Mouse (Mus musculus): ENCODE measurements around the gene Slc46a1. TPM values are rescaled to one million over a fixed set of nuclear protein-coding genes. Genes with fewer than 3 reads are reported as not detected.
A peak's percentile ranks its signal among the peaks of the same experiment; 100 is the strongest.

Slc46a1 gene
- polyA plus RNA-seq (2011; ENCODE audit: insufficient read depth, insufficient read length, low read depth, missing spikeins), result 6.5 and 9.1 TPM in 2 replicates

GRCm38 (mm10) chr11:78465568-78466180 lies at the start of gene Slc46a1:
Gene Slc46a1 (plus strand): TSS chr11:78465697.
- TF ChIP-seq EP300 (IDR thresholded peaks at IDR 0.05; ENCODE audit: insufficient read depth, low read depth, low read length), result no peak
- no peaks in the 10 kb centered on the region for H3K36me3 ChIP-seq (ENCODE audit: control insufficient read depth, insufficient read depth, low read length, poor library complexity, severe bottlenecking)
- no peaks in the 10 kb centered on the region for H3K27me3 ChIP-seq (ENCODE audit: control insufficient read depth, insufficient read depth, low read length, poor library complexity, severe bottlenecking)

GRCm38 (mm10) chr11:78416854-78417253 lies 48.6 kb upstream of the Slc46a1 start:
- Histone ChIP-seq H3K27me3 (ENCODE audit: control insufficient read depth, insufficient read depth, low read length, poor library complexity, severe bottlenecking) (no peaks in the 10 kb centered on the region), H3K4me3 (ENCODE audit: low read depth, low read length) (no peak overlapping the region), H3K27ac (ENCODE audit: insufficient read depth, low read length) (no peak overlapping the region), H3K36me3 (ENCODE audit: control insufficient read depth, insufficient read depth, low read length, poor library complexity, severe bottlenecking) (no peaks in the 10 kb centered on the region), H3K9me3 (replicated peaks; ENCODE audit: control insufficient read depth, insufficient read depth, low read length, poor library complexity, severe bottlenecking) (no peaks in the 10 kb centered on the region), H3K9ac (ENCODE audit: low read depth, poor library complexity, severe bottlenecking) (no peak overlapping the region), H3K4me1 (ENCODE audit: control insufficient read depth, insufficient read depth, low read length) (no peaks in the 10 kb centered on the region)
- TF ChIP-seq CTCF (IDR thresholded peaks at IDR 0.05; ENCODE audit: low read depth, low read length), result no peak
- no peak for TF ChIP-seq POLR2A (IDR thresholded peaks at IDR 0.05; ENCODE audit: insufficient read depth, low read length)
- no peak for TF ChIP-seq EP300 (IDR thresholded peaks at IDR 0.05; ENCODE audit: insufficient read depth, low read depth, low read length)

More at GRCm38 (mm10) chr11:78465568-78466180, at the start of gene Slc46a1:
- H3K27ac ChIP-seq (ENCODE audit: insufficient read depth, low read length), result peak within 1 kb of the TSS; percentile 11
- no peaks in the 10 kb centered on the region for H3K9me3 ChIP-seq (replicated peaks; ENCODE audit: control insufficient read depth, insufficient read depth, low read length, poor library complexity, severe bottlenecking)
- peak within 1 kb of the TSS; percentile 81 for H3K9ac ChIP-seq (ENCODE audit: low read depth, poor library complexity, severe bottlenecking)
- H3K4me3 ChIP-seq (ENCODE audit: low read depth, low read length), result peak within 1 kb of the TSS; percentile 86
- no peaks in the 10 kb centered on the region for H3K4me1 ChIP-seq (ENCODE audit: control insufficient read depth, insufficient read depth, low read length)

GRCm38 (mm10) chr11:78420263-78420889 lies 45.1 kb upstream of the Slc46a1 start:
- no peaks in the 10 kb centered on the region for H3K9me3 ChIP-seq (replicated peaks; ENCODE audit: control insufficient read depth, insufficient read depth, low read length, poor library complexity, severe bottlenecking)
- no peak overlapping the region for H3K4me3 ChIP-seq (ENCODE audit: low read depth, low read length)
- no peaks in the 10 kb centered on the region for H3K36me3 ChIP-seq (ENCODE audit: control insufficient read depth, insufficient read depth, low read length, poor library complexity, severe bottlenecking)
- H3K27me3 ChIP-seq (ENCODE audit: control insufficient read depth, insufficient read depth, low read length, poor library complexity, severe bottlenecking), result no peaks in the 10 kb centered on the region
- TF ChIP-seq CTCF (IDR thresholded peaks at IDR 0.05; ENCODE audit: low read depth, low read length) (no peak), EP300 (IDR thresholded peaks at IDR 0.05; ENCODE audit: insufficient read depth, low read depth, low read length) (no peak), POLR2A (IDR thresholded peaks at IDR 0.05; ENCODE audit: insufficient read depth, low read length) (no peak)
- H3K9ac ChIP-seq (ENCODE audit: low read depth, poor library complexity, severe bottlenecking), result no peak overlapping the region
- H3K4me1 ChIP-seq (ENCODE audit: control insufficient read depth, insufficient read depth, low read length), result peaks cover 6% of the 10 kb centered on the region
- H3K27ac ChIP-seq (ENCODE audit: insufficient read depth, low read length), result no peak overlapping the region

- no peak overlapping the region for H3K27ac ChIP-seq (ENCODE audit: insufficient read depth, low read length)
- no peaks in the 10 kb centered on the region for H3K27me3 ChIP-seq (ENCODE audit: control insufficient read depth, insufficient read depth, low read length, poor library complexity, severe bottlenecking)
- no peak overlapping the region for H3K4me3 ChIP-seq (ENCODE audit: low read depth, low read length)
- no peaks in the 10 kb centered on the region for H3K9me3 ChIP-seq (replicated peaks; ENCODE audit: control insufficient read depth, insufficient read depth, low read length, poor library complexity, severe bottlenecking)
- H3K9ac ChIP-seq (ENCODE audit: low read depth, poor library complexity, severe bottlenecking), result no peak overlapping the region
- H3K36me3 ChIP-seq (ENCODE audit: control insufficient read depth, insufficient read depth, low read length, poor library complexity, severe bottlenecking), result no peaks in the 10 kb centered on the region
- H3K4me1 ChIP-seq (ENCODE audit: control insufficient read depth, insufficient read depth, low read length), result peaks cover 6% of the 10 kb centered on the region
- TF ChIP-seq CTCF (IDR thresholded peaks at IDR 0.05; ENCODE audit: low read depth, low read length) (no peak), POLR2A (IDR thresholded peaks at IDR 0.05; ENCODE audit: insufficient read depth, low read length) (no peak), EP300 (IDR thresholded peaks at IDR 0.05; ENCODE audit: insufficient read depth, low read depth, low read length) (no peak)
Observed at GRCm38 (mm10) chr11:78421201-78422009, 44.1 kb upstream of the Slc46a1 start.

- H3K27ac ChIP-seq (ENCODE audit: insufficient read depth, low read length), result no peak within 1 kb of the TSS
- no peaks in the 10 kb centered on the region for H3K27me3 ChIP-seq (ENCODE audit: control insufficient read depth, insufficient read depth, low read length, poor library complexity, severe bottlenecking)
- no peak for TF ChIP-seq EP300 (IDR thresholded peaks at IDR 0.05; ENCODE audit: insufficient read depth, low read depth, low read length)
- TF ChIP-seq POLR2A (IDR thresholded peaks at IDR 0.05; ENCODE audit: insufficient read depth, low read length), result no peak
- peak; percentile 4 for TF ChIP-seq CTCF (IDR thresholded peaks at IDR 0.05; ENCODE audit: low read depth, low read length)
- no peak within 1 kb of the TSS for H3K4me3 ChIP-seq (ENCODE audit: low read depth, low read length)
- no peak within 1 kb of the TSS for H3K9ac ChIP-seq (ENCODE audit: low read depth, poor library complexity, severe bottlenecking)
- no peaks in the 10 kb centered on the region for H3K36me3 ChIP-seq (ENCODE audit: control insufficient read depth, insufficient read depth, low read length, poor library complexity, severe bottlenecking)
- H3K4me1 ChIP-seq (ENCODE audit: control insufficient read depth, insufficient read depth, low read length), result peaks cover 9% of the 10 kb centered on the region
- no peaks in the 10 kb centered on the region for H3K9me3 ChIP-seq (replicated peaks; ENCODE audit: control insufficient read depth, insufficient read depth, low read length, poor library complexity, severe bottlenecking)
Observed at GRCm38 (mm10) chr11:78422055-78422819, 43.3 kb upstream of the Slc46a1 start, which contains the start of gene Slc13a2. Gene Slc13a2 (minus strand): TSS chr11:78422217.

Data from ES-Bruce4 (cell line).